Mouse (Mus musculus) lung, postnatal 14 days (tissue): ENCODE measurements around the gene Fbxo41.

Experiments
- DNase-seq: peaks from one replicate; pipeline ENCODE4 v3.0.0; 2021

Gene Fbxo41

DNA sequence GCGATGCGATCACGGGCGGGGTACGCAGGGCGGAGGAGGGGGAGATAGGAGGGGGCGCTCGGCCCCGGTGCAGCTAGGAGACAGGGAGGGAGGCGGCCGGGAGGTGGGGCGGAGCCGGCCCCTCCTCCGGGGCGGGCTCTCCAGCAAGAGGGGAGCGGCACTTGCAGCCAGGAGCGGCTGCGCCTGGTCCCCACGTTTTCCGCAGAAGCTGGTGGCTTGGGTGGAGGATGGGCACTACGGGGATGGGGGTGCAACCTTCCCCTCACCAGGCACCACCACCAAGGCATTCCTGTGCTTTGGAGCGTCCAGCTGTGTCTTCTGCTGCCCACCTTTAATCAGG lies at the start of gene Fbxo41:
Gene Fbxo41 (minus strand): TSS at position 84 of the 340 bp plus-strand sequence.
- DNase-seq = no peak

DNA sequence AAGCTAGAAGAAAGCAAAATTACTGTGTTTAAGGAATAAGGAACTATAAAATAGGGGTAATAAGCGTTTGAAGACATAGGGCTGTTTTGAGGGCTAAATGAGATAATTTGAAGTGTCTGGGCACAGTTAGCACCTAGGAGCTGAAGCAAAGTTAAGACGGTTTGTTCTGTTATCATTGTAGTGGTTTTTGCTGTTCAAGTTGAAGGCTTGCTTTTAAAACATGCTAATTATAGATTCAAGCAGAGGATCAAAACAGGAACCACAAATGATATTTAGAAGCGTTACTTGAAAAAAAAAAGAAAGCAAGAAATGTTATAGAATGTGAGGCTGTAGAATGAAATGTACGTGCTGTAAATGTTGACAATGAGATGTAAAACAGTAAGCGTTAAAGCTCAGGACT lies 44.8 kb upstream of the Fbxo41 start:
- no peak for DNase-seq

DNA sequence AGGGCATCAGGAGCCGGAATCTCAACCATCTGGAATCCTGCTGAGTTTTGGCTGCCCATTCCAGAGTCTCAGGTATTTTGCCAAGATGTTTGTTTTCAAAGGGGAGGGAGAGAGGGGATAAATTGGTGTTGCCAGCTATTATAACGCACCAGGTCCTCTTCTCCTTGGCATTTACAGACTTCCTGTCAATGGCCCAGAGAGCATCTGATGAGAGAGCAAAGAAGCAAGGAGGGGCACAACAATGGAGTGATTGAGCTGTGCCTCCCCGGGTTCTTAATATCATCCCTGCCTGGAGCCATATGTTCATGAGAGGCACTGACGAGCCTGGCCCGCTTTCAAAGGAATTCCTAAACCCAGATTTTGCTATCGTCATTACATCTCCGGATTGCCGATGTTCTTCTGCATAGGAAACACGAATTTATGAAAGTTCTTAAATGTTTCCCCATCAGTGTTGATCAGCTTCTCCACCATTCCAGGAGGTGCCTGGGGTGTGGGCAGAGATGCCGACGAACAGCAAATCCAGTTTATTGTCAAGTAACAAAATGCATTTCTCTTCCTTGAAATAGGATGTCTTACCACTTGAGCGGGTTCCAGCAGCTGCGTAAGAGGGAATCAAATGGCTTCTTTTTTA lies 41.6 kb upstream of the Fbxo41 start:
- DNase-seq = no peak

DNA sequence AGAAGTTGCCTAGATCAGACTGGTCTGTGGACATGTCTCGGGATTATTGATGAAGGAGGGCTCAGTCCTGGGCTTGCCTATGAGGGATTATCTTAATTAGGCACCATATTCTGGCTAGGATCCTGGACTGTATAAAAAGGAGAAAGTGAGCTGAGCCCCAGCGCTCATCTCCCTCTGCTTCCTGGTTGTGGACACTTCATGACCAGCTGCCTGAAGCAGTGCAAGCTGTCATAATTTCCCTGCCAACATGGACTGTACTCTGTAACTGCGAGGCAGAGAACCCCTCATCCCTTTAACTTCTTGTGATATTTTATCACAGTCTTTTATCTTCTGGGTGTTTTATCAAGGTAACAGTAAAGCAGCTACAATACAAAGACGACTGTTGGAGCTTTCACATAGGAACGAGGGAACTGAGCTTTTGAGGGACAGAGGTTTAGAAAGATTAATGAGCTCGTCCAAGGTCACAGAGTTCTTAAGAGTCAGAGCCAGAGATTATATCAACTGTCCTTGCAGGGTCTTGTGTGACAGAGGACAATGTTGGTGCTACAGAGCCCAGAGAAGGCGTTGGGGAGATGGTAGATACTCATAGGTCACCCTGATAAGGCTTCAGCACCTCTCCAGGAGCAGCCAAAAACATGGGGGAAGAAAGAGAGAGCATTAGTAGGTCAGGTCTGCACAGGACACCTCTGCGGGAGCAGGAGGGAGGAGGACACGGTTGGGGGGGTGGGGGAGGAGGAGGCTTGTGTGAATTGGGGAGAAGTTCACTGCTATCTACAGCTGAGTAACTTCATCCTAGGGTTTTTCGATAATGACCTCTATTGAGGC lies 40.8 kb upstream of the Fbxo41 start:
- DNase-seq = no peak

DNA sequence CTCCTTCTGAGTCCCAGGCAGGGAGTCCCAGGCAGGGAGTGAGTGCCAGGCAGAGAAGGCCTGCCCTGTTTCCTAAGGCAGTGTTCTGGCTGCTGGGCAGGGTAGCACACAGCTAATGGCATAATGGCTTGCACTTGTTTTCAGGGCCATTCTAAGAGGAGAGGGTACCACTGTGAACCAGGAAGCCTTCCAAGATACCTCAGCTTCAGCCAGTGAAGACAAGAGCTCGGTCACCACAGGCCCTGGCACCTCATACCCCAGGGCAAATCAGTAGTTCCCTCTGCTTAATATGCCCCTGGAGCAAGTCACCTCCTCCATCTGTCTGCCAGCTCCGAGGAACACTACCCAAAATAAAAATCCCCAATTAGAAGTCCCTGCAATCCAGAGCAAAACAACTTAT lies 20.0 kb upstream of the Fbxo41 start:
- DNase-seq = no peak

DNA sequence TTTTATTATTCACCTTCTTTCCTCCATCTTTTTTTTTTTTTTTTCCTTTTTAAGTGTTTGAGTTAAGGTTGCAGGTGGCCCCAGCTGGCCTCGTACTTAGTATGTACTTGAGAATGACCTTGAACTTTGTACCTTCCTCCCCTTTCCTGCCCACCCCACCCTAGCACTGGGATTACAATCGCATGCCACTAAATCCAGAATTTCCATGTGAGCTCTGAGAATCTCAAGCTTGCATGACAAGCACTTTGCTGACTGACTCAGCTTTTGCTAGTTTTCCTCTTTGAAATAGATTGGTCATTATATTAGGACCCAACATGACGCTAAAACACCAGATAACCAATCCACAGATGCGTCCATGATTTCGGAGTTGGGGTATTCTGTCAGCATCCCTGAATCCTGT lies 19.2 kb upstream of the Fbxo41 start:
- DNase-seq = no peak

DNA sequence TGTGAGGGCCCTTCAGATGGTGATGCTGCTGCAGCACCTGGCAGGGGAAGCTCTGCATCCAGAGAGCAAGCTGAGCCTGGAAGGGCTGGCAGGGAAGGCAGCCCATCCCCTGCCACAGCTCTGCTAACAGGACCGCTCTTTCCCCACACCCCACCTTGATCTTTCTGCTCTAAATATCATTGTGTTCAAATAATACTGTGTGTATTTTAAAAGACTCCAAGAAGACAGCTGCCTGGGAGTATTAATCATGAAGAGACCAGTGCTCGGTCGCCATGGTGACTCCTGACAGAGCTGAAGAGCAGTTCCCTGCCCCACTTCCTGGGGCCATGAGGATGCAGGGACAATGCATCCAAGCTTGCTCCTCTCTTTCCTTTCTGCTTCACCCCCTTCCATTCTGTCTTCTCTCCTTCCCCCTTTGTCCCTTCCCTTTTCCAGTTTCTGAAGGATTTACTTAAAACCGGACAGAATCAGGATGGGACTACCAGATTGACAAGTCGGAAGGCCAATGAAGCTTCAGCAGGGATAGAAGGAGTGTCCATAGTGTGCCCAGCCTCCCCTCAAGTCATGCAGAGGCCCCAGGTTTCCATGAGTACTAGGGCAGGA lies 15.4 kb upstream of the Fbxo41 start:
- DNase-seq = no peak

DNA sequence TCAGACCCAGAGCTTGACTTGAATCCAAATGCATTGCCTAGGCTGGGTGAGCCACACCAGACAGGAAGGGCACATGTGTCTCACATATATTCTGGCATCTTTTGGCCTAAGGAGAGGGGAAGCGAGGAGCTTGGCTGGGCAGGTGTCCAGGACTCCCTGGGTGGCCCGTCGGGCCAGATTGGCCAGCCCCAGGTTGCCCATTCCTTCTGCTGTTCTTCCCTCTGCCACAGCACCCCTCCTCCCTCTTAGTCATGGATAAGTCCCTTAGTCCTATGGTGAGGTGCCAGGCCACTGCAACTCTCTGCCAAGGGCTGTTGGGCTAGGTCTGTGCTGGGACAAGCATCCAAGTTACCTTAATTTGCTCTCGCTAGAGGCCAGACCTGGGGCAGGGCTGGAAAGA lies 13.1 kb upstream of the Fbxo41 start:
- no peak for DNase-seq

DNA sequence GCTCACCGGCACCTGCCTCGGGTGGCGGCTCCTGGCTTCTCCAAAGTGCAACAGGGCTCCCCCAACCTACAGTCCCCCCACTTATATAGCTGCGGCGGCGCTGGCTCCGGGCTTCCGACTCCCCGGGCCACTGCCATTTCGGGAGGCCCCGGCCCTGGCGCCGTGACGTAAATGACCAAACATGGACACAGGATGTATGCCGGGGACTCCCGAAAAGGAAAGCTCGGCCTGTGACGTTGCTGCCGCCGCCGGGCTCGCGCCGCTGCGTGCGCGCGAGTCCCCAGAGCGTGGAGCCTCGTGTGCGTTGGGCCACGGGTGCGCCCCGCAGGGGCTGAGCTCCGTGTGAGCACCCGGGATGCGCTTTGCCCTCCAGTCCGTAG lies 10.7 kb upstream of the Fbxo41 start, which contains the start of gene Egr4:
Gene Egr4 (minus strand): TSS at position 59 of the 380 bp plus-strand sequence.
- DNase-seq = peak; percentile 8

DNA sequence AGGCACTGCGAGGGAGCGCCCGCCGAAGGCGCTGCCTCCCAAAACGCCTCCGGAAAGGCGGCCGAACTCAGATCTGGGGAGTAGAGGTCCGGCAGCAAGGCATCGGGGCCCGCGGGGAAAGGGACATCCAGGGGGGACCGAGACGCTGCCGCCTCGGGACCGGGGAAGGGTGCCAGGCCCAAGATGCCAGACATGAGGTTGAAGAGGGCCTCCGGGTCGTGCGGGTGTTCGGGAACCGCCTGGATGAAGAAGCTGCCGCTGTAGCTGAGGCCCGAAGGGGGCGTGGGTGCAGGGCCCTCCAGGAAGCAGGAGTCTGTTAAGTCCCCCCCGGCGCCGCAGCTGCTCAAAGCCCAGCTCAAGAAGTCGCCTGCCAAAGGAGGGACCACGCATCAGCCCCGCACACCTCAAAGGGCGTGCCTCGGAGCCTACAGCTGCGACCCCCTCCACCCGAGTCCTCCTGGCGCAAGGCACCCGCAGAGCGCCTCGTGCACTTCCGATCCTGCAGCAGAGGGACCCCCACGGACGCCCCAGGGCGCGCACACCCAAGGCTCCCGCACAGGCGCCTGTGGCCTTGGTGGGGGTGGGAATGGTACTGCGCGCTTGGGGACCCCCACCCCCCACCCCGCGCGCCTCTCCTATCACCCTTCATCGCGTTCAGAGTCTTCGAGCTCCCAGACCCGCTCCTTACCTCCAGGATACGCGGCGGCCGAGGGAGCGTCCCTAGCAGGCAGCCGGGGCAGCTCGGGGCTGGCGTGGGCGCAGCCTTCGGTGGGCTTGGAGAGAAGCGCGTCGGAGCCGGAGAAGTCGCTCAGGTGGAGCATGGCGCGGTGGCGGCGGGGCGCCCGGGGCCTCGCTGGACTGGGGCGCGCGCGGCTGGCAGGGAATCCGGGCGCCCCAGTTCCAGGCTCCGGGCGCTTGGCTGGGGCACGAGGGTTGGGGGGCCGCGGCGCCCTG lies 10.1 kb upstream of the Fbxo41 start:
- no peak for DNase-seq

DNA sequence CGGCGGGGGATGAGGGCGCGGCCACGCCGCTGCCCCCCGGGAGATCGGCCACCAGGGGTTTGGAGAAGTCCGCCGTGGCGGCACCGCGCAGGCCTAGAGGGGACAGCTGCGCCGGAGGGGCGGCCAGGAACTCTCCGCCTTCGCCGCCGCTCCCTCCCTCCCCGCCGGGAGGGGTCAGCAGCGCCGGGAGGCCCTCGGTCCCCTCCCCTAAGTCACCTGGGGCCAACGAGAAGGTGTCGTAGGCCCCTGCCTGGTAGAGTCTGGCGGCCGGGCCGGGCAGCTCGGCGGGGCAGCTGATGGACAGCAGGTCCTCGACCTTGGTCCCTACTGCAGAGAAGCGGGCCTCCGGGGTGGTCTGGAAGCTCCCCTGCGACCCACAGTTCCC lies 9.3 kb upstream of the Fbxo41 start:
- DNase-seq = no peak

DNA sequence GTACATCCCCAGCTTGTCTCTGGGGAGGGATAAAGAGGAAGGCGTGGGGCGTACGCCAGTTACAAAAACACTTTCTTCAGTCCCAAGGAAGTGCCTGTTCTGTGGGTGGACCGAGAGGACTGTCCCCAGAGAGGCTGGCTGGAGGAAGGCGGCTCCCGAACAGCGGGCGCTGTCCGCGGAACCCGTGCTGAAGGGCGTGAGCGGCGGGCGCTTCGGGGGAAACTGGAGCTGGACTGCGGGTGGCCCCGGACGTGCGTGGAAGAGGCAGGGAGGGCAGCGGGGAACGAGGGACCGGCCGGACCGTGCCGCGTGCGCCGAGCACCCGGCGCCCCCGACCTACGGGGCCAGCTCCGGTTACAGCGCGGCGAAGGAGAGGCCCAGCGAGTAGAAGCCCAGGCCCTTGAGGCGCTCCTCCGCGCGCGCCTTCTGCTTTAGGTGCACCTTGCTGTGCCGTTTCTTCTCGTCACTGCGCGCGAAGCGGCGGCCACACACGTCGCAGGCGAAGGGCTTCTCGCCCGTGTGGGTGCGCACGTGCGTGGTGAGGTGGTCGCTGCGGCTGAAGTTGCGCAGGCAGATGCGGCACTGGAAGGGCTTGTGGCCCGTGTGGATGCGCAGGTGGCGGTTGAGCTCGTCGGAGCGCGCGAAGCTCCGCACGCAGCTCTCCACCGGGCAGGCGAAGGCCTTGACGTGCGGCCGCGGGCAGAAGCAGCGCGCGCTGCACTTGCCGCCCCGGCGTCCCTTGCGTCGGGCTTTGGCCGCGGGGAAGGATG lies 8.7 kb upstream of the Fbxo41 start:
- DNase-seq = peak; percentile 49

DNA sequence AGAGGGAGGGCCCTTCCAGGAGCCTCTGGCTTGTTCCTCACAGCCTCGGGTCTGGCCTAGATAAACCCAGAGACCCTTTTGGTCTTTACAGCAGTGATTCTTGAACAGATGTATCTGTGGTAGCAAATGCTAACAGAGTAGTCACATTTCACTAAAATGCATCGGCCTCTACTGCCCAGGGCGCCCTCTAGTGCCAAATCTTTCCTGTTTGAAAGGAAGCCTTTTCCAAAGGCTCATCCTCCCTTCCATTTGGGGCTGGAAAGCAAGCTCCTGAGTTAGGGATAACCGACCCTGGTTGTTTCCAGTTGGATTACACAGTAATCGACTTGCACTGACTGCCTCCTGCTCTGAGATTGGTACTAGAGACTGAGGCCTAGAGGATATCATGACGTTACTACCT lies 7.7 kb upstream of the Fbxo41 start:
- DNase-seq = peak; percentile 44

DNA sequence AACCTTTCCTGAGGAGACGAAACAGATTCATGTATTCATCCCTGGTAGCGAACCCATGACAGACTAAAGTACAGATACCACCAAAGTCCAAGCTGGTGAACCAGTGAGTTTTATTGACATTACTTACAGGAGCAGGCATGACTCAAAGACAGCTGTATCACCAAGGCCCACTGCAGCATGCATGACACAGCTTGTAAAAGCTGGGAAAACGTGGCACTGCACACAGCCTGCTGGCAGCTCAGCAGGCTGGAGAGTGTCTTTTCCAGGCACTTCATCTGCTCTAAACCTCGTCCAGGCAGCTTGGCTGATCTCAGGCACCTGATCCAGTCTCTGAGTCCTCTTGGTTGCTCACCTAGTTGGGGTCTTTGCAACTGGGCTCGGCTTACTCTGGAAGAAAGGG lies 5.8 kb upstream of the Fbxo41 start:
- DNase-seq = no peak

DNA sequence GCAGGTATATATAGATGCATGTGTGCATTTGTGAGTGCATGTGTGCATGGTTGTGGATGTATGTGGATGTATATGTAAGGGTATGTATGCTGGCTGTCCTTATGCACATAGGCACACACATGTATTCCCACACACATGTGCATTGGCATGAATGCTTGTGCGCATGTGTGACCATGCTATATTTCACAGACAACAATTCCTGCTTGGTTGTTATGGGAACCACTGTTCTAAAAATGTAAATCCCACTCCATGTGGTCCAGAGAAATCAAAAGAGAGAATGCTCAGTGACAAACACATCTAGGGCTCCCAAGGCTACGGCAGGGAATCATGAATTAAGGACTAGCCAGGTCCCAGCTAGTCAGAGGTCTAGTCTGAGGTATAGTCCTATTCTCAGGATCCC lies 2.1 kb upstream of the Fbxo41 start:
- DNase-seq = no peak

DNA sequence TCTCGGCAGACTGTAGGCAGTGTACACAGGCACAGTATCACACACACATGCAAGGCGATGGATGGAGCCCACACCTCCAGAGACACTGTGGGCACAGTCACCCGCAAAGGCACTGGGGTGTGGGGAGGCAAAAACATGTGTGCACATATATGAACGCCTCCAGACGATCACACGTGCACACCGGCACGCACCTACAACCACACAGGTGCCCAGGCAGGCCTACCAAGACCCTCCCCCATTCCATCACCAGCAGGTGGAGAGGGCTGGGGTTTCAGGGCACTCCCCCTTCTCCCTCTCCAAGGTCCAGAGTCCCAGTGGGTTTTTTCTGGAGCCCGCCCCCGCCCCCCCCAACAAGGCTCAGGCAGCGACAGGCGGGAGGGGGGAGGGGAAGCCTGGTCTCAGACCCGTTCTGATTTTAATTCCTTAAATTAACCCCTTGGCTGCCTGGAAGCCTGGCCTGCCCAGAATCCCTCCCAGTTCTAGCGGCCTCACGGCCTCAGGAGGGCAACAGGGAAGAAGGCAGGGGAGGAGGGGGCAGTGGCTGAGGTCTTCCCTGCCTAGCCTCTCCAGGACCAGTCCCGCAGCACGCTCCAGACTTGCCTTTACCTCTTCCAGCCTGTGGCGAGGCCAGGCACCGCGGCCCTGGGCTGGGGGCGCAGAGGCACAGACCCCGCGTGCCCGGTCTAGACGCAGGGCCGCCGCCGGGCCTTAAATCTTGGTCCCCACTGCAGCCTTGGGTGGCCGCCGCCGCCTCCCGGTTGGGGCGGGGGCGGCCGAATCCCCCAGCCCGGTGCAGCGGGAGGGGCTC lies 487 bp downstream of the Fbxo41 start:
- no peak for DNase-seq

DNA sequence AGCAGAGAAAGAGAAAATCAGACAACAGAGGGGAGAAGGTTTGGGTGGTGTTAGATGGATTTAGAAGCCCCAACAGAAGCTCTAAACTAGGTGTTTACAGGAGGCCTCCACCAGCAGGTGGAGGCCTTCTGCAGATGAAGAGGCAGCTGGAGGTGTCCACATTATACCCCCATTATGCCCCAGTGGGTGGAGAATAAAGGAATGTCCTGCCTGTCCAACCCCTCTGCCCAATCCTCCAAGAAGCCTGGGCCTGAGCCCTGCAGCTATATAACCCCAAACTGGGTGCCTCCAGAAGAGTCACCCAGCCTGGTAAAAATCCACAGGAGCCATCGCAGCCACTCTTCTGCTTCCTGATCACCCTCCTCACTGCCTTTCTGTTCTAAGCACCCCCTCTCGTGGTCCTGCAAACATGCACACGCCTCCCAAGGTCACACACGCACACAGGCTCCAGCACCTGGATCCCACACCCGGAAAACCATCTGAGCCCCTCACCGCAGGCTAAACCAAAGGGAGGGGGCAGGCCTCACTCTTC lies 1.2 kb downstream of the Fbxo41 start:
- no peak for DNase-seq

DNA sequence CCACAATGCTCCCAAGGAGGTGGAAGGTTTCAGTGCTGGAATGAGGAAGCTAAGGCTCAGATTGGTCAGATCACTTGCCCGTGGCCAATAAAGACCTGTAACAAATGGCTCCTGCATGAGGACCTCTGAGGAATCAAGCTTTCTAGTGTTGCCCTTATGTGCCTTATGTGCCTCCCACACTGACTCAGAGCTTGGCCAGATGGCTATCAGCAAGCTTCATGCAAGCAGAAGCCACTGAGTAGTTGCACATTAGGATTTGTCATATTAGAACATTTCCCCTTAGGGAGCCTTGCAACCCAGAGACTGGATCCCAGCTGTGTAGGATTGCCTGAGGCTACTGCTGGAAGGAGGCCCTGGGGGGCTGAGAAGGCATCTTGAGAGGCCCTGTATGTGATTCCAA lies 2.4 kb downstream of the Fbxo41 start:
- no peak for DNase-seq

DNA sequence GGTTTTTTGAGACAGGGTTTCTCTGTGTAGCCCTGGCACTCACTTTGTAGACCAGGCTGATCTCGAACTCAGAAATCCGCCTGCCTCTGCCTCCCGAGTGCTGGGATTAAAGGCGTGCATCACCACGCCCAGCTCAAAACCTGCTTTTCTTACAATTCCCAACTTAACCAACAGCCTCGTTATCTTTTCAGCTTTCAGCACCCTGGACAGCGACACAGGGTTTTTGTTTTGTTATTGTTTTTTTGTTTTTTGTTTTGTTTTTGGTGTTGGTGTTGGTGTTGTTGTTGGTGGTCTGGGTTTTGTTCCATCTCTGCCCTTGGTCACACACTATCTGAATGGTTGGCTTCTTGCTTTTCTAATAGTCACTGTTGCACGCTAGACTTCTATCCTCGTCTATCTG lies 4.6 kb downstream of the Fbxo41 start:
- DNase-seq = no peak

DNA sequence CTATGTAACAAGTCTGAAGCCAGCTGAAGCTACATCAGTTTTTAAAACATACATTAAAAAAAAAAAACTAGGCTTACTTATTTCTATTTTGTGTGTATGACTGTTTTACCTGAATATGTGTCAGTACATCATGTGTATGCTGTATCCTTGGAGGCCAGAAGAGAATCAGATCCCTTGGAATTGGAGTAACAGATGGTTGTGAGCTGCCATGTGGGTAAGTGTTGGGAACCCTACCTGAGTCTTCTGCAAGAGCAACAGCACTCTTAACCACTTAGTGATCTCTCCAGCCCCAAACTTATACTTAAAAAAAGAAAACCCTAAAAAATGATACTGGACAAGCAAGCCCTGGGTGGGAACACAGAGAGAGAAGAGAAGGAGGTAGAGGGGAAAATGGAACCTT lies 5.8 kb downstream of the Fbxo41 start:
- DNase-seq = no peak

DNA sequence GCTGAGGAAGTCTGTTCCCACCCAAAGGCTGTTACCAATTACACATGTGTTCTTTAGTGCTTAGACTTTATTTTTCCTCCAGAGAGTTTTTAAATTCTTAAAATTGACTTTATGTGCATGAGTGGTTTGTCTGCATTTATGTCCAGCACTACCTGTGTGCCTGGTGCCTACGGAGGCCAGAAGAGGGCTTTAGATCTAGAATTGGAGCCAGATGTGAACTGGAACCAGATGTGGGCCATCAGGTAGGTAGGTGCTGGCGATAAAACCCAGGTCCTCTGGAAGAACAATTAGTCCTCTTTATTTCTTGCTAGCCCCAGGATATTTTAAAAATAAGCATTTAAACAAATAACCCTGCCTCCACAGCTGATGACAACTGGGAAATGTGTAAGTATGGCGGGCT lies 11.2 kb downstream of the Fbxo41 start:
- DNase-seq = no peak
